Mouse (Mus musculus) layer of hippocampus, adult 8-10 months (tissue): Measurements from ENCODE around the gene Cyth1. TPM values are rescaled to one million over a fixed set of nuclear protein-coding genes. Genes with fewer than 3 reads are reported as not detected.

ENCODE experiments used
- DNase-seq, 2 experiments: peaks; one replicate each; pipeline ENCODE4 v3.0.0; 2022; ENCODE audit warnings: low spot score in 2 of 2
- total RNA-seq, 4 experiments: library from RNA; stranded (reverse); gene quantifications; 2 replicates each; pipeline ENCODE4 v1.2.4; 2022

The Cyth1 gene
- total RNA-seq, 4 experiments from 2014 or later: 84.7 to 96.8 (median 89.4) TPM

DNA sequence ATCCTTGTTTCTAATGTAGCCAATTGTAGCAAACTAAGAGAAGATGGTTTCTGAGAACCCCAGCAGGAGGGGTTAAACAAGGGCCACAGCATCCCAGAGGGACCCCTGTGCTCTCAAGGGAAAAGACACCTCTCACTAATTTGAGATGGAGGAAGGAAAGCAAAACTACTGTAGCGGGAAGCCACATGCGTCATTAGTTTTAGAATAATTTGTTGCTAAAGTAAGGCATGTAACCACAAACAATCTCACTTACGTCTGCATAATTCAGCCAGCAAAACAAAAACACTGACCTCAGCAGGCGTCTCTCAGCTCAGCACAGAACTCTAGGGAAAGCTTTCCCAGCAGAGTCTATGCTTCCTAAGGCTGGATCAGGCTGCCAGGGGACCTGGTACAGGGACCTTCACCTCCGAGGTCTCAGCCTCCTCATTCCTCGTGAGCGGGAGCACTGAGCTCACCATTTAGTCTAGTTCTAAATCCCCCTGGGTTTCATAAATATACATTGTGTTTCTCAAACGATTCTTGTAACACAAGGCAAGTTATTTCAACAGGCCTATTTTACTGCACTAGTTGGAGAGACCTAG is 91.8 kb downstream of the Cyth1 start:
- no peak for DNase-seq

DNA sequence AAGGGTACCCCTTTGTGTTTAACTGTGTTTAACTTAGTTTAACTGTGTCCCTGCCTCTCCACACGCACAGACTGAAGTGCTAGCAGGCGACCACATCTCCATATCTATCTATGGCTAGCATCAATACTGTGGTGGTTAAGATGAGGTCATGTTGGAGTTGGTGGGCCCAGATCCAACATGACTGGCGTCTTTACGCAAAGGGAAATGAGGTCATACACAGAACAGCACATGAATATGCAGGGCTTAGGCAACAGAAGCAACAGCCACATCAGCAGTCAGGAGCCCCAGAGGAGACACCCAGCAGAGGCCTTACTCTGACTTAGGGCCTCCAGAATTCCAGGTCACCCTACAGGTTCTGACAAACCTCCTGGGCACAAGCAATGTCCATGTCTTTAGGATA is 95.4 kb downstream of the Cyth1 start:
- no peak for DNase-seq

DNA sequence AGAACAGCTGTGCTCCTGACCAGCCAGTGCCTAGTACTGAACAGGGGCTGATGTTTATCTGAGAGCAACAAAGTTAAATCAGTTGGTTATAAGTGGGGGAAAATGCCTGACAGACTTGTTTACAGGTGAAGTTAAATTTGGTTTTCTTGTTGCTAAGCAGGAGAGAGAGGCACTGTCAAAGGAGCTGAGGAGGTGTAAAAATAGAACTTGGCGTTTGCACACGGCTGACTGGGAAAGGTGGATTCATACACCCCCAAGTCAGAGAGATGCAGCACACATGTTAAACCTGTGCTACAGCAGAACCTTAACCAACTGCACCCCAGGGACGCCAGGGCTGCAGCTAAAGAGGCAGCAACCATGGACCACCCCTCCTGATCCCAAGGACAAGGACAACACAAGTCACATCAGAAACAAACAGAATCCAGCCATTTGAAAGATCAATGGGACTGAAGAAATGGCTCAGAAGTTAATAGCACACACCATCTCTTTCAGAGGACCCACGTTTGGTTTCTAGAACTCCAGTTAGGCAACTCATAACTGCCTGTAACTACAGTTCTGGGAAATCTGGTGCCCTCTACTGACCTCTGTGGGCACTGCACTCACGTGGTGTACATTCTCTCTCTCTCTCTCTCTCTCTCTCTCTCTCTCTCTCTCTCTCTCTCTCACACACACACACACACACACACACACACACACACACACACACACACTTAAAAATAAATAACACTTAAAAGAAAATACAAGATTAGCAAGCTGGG is 96.8 kb downstream of the Cyth1 start:
- no peak for DNase-seq

DNA sequence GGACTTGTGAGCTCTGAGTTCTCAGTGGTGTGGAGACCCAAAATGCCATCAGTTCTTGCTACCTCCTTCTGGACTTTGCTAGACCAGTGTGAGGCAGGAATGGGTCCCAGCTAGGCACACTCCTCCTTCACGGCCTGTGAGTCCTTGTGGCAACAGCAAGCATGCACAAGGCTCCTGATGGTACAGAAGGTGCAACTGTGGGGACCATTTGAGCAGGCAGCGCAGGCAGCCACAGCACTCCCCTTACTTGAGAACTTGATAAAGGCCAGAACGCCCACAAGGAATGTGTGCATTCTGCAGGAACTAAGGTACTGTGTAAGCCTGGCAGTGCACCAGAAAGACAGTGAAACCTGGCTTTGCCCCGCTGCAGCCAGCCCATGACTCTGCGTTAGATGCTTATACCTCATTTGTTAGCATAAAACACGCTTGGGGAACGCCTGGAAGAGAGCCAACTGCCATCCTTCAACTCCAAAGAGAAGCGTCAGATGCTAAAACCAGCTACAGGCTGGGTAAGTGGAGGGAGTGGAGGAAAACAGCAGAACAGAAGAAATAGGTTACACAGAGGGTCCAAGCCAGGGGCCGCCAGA is 98.2 kb downstream of the Cyth1 start:
- DNase-seq: peak; percentile 55 to 71

DNA sequence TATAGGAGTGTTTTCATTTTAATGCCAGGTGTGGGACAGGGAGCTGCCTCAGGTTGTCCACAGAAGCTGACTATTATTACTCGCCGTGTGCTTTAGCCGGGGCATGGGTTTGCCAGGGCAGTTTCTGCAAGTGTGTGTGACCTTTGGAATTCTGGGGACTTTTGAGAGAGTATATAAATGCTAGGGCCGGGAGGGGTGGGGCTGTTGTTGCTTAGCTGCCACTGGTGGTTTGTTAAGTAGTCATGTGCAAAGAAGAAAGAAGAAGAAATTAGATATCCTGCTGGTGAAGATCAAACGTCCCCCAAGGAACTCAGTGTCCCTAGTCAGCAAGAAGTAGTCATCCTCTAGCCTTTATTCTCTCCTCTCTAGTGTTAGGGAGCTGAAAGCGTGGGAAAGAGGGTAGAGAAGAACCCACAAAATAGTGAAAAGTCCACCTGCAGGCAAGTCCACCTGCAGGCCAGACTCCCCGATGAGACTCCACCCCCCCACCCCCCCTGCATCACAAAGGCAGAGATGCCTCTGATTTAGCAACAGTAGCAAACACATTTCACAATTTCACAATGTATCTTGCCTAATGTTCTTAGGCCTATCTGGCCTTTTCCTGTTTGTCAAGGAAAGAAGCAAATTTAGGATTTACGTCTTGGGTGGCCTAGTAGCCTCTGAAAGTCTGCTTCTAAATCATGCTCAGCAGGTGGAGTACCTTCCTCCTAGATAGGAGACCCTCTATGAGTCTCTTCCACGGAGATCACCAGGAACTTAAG is 100.3 kb downstream of the Cyth1 start:
- no peak for DNase-seq

DNA sequence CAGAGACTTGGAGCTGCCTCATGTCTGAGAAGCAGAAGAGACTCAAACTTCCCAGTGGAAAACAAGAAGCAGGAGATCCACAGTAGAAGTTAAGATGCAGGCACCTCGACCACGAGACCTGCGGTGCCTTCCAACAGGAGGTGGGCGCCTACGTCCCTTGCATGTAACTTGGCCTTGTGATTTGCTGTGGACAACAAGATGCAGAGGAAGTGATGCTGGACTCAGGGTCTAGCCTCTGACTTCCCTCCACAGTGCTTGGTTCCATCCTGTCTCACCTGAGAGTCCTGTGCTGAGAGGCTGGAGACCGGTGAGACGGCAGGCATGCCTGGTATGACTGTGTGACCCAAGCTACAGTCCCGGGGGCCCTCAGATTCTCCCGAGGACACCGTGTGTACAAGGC is 101.9 kb downstream of the Cyth1 start:
- no peak for DNase-seq

DNA sequence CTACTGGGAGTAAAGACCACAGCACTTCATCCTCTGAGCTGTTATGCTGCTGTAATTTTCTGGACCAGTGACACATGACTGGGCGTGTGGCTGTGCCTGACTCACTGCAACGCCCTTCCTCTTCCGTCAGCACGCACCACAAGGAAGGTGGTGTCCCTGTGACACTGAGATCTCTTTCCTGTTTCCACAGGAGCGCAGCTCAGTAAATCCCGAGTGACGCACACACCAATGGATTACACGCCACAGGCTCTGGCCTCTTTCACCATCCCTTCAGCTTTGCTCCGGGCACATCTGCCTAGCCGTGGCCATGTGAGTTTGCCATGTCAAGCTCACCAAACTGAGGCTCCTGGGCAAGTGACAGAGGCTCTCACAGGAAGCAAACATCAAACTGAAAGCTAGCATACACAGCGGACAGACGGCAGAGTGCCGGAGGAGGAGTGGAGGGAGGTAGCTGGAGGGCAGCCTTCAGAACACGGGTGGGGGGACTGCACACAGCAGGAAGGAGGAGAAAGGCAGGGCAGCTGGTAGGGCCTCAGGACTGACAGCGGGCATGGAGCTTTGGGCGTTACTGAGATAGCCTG is 102.5 kb downstream of the Cyth1 start:
- no peak for DNase-seq

DNA sequence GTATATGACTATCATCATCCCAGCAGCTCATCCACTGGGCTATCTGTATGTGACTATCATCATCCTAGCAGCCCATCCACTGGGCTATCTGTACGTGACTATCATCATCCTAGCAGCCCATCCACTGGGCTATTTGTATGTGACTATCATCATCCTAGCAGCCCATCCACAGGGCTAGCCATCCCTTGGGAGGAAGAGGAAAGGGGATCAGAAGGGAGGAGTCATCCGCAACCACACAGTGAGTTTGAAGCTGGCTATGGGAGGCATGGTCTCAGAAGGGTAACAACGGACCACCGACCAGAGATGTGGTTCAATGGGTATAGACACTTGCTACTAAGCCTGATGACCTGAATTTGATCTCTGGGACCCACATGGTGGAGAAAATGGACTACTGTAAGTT is 103.3 kb downstream of the Cyth1 start:
- DNase-seq: no peak

DNA sequence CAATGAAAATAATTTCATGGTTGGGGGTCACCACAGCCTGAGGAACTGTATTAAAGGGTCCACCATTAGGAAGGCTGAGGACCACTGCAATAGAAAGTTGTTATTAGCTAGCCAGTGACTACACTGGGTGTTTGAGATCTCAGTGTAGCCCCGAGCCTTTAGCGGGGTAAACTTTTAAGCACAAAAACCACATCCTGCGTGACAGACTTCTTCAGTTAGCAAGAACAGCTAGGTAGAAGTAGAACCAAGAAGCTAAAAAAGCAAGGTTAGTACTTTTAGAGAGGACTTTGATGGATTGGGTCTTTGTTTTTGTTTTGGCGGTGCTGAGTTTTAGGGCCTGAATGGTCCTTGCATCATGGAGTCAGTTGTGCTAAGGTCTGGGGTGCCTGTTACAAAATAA is 104.7 kb downstream of the Cyth1 start:
- no peak for DNase-seq

DNA sequence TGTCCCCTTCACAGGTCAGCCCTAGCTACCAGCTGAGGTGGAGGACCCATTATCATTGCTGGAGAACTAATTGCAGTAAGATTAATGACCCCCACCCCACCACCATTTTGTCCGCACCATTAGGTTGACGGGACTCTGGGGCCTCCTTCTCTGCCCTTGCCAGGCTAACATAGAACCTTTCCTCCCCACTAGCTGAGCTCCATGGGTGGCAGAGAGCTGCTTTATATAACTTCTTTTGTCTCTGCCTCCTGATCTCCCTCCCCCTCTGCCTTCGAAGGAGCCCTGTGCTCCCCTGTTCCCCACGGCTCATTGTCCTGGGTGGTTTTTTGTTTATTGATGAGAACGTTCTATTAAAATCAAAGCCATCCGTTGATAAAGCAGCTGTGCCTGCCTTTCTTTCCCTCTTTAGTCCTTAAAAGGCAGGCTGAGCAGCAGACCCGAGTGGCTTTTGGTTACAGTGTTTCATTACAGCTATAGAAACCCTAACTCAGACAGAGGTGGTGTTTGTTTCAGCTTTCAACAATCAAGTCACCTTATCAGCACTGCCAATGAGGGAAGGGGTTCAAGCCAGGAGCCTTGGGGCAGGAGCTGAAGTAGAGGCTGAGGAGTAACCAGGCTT is 105.7 kb downstream of the Cyth1 start:
- no peak for DNase-seq

DNA sequence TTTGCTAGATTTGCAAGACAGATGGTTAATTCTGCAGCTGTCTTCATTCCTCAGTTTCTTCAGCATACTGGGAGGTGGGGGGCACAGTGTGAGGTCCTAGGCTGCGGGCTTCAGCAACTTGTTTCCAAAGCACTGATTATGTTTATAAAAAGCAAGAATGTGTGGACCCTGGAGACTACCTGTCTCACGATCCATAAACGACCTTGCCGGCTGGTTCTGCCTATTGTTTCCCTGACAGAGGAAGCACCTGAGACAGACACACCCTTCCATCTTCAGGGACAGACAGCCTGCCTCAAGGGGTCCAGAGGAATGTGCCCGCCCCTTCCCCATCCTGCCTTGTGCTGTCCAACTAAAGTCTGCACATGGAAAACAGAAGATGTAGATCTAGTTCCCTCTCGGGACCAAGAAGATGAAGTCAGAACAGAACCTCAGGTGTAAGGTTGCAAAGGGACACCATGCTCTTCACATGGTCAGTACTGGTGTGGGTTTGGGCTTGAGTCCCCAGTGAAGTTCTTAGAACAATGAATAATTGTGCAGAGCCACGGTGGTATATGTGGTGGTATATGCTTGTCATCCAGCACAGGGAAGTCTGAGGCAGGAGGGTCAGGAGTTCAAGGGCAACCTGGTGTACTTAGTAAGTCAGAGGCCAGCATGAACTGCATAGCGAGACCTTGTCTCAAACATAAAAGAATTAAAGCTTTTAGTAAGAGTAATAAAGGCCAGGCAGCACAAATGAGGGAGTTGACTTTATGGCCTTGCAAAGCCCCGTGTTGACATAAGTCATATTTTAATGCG is 107.4 kb downstream of the Cyth1 start:
- no peak for DNase-seq

DNA sequence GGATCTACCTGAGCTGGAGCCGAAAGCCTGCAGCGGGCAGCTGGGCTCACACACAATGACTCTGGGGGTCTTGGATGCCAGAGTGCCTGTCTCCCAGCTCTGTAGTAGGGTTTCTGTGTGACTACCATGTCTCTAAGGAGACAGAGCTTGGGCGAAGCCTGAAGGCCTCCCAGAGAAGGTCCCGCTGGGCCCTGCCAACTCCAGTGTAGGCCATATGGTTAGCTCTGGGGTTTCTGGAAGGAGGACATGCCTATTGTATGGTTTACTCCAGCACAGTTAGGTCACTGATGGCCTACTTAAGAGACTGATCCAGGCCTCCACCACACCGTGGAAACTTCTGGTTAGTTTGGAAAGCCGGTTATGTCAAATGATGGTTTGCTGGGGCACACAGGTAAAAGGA is 110.0 kb downstream of the Cyth1 start:
- DNase-seq: no peak

DNA sequence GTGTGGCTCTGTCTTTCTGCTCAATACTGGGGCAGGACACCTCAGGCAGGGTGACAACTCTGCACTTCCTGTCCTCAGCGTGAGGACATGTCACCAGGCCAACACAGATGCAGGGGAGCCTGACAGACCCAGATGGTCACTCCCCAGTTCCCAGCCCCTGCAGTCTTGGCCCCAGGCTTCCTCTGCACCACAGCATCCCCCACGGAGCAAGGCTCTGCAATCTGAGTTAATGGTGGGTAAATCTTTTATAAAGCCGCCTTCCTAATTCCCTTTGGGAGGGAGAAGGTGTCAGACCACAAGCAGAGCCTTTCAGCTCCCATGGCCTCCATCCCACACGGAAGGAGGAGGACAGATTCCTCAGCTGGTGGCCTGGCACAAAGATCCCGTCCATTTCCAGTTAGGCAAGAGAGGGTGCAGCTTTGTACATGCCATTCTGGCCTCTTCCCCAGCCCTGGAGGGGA is 112.2 kb downstream of the Cyth1 start:
- DNase-seq: no peak

DNA sequence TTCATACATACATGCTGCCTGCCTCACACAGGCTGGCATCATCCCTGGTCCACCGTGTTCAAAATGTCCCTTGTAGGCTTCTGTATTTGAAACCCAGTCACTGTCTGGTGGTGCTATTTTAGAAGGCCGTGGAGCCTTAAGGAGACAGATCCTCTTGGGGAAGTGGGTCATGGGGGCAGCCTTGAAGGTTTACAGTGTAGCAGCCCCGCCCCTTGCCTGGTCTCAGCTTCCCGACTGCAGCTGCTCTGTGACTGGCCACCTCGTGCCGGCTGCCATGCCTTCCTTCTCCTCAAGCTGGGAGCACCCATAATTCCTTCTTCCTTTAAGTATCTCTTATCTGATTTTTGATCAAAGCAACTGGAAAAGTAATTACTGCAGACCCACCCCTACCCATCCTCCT is 113.1 kb downstream of the Cyth1 start:
- DNase-seq: no peak

DNA sequence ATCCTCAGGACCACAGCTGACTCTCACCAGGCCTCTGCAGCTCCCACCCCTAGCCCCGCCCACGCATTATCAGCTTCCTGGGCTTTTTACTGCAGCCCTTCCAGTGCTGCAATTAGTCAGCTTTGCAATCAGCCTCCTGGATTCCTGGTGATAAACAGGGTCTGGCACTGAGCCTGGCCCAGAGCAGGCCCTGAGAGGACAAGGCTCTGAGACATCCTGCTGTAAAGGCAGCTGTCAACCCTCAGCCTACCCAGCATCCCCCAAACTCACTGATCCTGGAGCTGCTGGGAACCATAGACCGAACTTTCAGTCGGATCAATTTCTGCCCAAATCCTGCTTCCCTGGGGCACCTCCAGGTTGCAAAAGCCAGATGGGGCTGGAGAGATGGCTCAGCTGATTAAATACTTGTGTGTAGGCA is 114.6 kb downstream of the Cyth1 start:
- peak in 1 of 2 experiments; percentile 17 for DNase-seq

DNA sequence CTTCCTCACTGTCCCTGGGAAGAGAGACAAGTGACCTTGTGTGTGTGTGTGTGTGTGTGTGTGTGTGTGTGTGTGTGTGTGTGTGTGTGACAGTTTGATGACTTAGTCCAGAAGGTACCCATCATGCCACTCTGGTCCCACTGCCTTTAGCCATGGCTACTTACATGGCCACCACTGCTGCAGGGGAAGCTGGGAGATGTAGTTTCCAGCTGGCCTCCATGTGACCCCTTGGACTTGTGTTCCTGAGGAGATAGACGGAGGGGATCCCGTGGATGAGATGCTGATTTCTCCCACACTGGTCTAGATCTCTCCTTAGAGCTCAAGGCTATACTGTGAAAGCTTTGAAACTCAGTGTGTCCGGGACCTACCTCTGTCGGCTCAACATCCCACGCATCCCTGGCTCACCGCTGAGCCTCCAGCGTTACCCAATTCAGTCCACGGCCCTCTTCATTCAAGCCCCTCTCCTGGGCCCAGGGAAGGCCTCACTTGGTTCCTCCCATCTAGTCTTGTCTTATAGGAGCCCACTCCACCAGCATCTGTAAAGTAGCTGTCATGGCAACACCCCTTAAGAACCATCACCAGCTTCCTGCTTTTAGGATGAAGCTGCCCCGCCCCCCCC is 115.2 kb downstream of the Cyth1 start:
- DNase-seq: no peak

DNA sequence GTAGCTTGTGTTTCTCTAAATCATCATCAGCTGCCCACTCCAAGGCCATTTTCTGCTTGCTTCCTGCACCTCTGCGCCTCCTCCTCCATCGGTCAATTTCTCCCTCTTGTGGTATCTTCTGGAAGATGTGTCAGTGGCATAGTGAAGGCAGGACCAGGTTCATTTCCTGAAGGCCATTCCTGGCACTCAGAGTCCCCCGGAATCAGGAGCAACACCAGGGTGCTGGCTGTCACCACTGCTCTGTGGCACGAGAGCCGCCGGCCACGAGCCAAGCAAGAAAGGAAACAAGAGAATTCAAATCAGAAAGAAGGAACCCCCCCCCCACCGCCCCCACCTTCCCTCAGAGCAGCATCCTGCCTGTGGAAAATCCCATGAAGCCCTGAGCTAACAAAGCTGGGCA is 116.3 kb downstream of the Cyth1 start:
- DNase-seq: no peak

DNA sequence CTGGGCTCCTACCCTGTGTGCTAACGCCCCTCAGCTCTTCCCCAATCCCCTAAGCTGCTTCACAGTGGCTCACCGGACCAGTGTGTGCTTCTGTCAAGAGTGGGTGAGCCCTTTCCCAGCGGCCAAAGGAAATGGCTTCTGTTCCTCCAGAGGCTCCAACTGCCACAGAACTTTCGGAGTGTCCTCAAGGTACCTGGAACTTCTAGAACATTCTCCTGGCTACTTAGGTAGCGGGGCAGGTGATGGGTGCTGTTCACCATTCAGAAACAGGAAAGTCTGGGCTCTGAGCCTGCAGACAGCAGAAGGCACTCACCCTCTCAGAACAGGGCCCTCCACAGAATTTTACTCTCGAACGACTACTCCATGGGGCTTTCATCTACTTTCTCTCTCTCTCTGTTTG is 117.9 kb downstream of the Cyth1 start, which contains the start of gene Dnah17:
TSS of gene Dnah17 (minus strand) at position 101 of the 400 bp plus-strand sequence.
- no peak for DNase-seq

DNA sequence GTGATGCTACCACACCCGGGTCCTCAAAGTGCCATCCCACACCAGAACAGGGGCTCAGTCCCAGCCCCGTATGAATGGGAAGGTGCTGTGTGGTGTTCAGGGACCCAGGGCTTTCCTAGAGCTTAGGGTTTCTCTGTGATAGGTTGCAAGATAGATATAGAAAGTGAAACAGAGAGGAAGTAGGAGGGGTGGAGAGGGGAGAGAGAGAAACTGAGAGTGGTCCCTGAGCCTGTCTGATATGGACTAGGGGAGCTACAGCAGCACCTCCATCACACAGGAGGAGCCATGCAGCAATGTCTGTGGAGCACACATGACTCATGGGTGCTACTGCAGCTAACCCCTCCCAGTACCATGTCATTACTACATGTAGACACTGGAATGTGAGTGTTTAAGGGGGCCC is 118.6 kb downstream of the Cyth1 start:
- no peak for DNase-seq

DNA sequence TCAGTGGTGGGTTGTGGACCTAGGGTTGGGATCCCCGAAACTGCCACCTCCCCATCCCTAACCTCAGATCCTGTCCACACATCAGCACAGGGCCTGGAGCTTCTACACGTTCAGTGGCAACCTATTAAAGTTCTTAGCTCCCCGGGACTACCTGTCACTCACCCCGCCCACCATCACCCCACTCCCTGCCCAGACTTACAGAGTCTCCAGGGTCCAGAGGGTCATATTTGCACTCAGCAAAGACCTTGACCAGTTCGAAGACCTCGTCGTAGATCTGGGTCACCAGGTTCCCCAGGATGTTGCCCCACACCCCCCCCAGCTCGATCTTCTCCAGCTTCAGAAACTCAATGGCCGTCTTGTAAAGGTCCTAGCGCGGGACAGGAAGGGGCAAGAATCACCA is 126.8 kb downstream of the Cyth1 start:
- DNase-seq: no peak
